12 mouse cellular contexts compared by ENCODE assay signal in genomic region chr4:34688021-34688420, GRCm38 (mm10). TPM values are rescaled to one million over a fixed set of nuclear protein-coding genes. Genes with fewer than 3 reads are reported as not detected.
DNase-seq lines count a peak whose midpoint lies in the region; ATAC-seq lines count a peak whose summit lies in the region.
"Had no signal": no experiment of that assay in that cellular context is flagged by ENCODE, and none has a peak within 500 bp of the region (broad histone marks: within the 10 kb centered on the region; RNA-seq: fewer than 3 reads in every experiment).

No protein-coding gene starts in this region.

- no peak overlapping the region for H3K27ac ChIP-seq in heart, embryonic 10.5 days
- H3K27ac ChIP-seq in neural tube, embryonic 12.5 days, result no peak overlapping the region
- H3K27ac ChIP-seq in liver, embryonic 13.5 days, result no peak overlapping the region
- H3K27ac ChIP-seq in stomach, embryonic 16.5 days (ENCODE audit: low read length), result no peak overlapping the region
- H3K27ac ChIP-seq: macrophage had no signal

- no peak overlapping the region for H3K9ac ChIP-seq in neural tube, embryonic 12.5 days
- H3K9ac ChIP-seq in liver, embryonic 13.5 days, result no peak overlapping the region
- H3K9ac ChIP-seq in stomach, embryonic 16.5 days (ENCODE audit: low read length), result no peak overlapping the region

- no peaks in the 10 kb centered on the region for H3K27me3 ChIP-seq in heart, embryonic 10.5 days (ENCODE audit: insufficient read depth, poor library complexity, severe bottlenecking)
- H3K27me3 ChIP-seq in neural tube, embryonic 12.5 days (replicated peaks), result no peaks in the 10 kb centered on the region
- no peaks in the 10 kb centered on the region for H3K27me3 ChIP-seq in liver, embryonic 13.5 days
- no peaks in the 10 kb centered on the region for H3K27me3 ChIP-seq in stomach, embryonic 16.5 days (ENCODE audit: control insufficient read depth, insufficient read depth, low read length)

- H3K4me1 ChIP-seq in heart, embryonic 10.5 days, result 0 out of 2 replicates have a peak, but pooled peaks cover 3% of the 10 kb centered on the region
- H3K4me1 ChIP-seq in neural tube, embryonic 12.5 days, result peaks cover 5% of the 10 kb centered on the region; the same call in 1 of the 2 replicates
- peaks cover 24% of the 10 kb centered on the region for H3K4me1 ChIP-seq in liver, embryonic 13.5 days (replicated peaks)
- peaks cover 5% of the 10 kb centered on the region; the same call in 1 of the 2 replicates for H3K4me1 ChIP-seq in stomach, embryonic 16.5 days (ENCODE audit: control insufficient read depth, insufficient read depth, low read length)

- intact Hi-C loops in gastrocnemius, postnatal 36 days (cut with DNase I), result loop anchor here (5.0 kb wide), 2 partner anchors 89 to 539 kb away; partner anchors contain the start of genes C9orf72 and Smim8

- H3K36me3 ChIP-seq in heart, embryonic 10.5 days, result no peaks in the 10 kb centered on the region
- H3K36me3 ChIP-seq in neural tube, embryonic 12.5 days, result no peaks in the 10 kb centered on the region
- no peaks in the 10 kb centered on the region for H3K36me3 ChIP-seq in liver, embryonic 13.5 days
- no peaks in the 10 kb centered on the region for H3K36me3 ChIP-seq in stomach, embryonic 16.5 days (ENCODE audit: control insufficient read depth, insufficient read depth, low read length)

- 67% methylated on average over 3 of the region's 3 CpGs for WGBS in heart, embryonic 10.5 days
- 88% methylated on average over 3 of the region's 3 CpGs for WGBS in neural tube, embryonic 12.5 days
- 66% methylated on average over 3 of the region's 3 CpGs for WGBS in liver, embryonic 13.5 days (ENCODE audit: insufficient replicate concordance)
- WGBS in stomach, embryonic 16.5 days, result 66% methylated on average over 3 of the region's 3 CpGs

- ATAC-seq in neural tube, embryonic 12.5 days (ENCODE audit: low FRiP score, low read depth), result no peak
- ATAC-seq in liver, embryonic 13.5 days (ENCODE audit: low read depth), result no peak
- no peak for ATAC-seq in stomach, embryonic 16.5 days (ENCODE audit: insufficient read depth, low FRiP score)

- 0 out of 2 replicates have a peak overlapping the region, but pooled peaks have one; percentile 3 for H3K4me3 ChIP-seq in heart, embryonic 10.5 days
- H3K4me3 ChIP-seq in neural tube, embryonic 12.5 days, result no peak overlapping the region
- no peak overlapping the region for H3K4me3 ChIP-seq in liver, embryonic 13.5 days (replicated peaks)
- no peak overlapping the region for H3K4me3 ChIP-seq in stomach, embryonic 16.5 days (replicated peaks; ENCODE audit: low read length)

- no peak for DNase-seq in heart, embryonic 10.5 days (ENCODE audit: low spot score)
- DNase-seq in heart, adult 9 months (ENCODE audit: low spot score in 2 of 2), result no peak
- no peak for DNase-seq in neural tube, embryonic 10.5 days (ENCODE audit: extremely low spot score, low spot score)
- DNase-seq in liver, embryonic 13.5 days, result no peak
- DNase-seq in layer of hippocampus, postnatal 36 days, result no peak
- DNase-seq in gastrocnemius, postnatal 36 days, result no peak
- DNase-seq: layer of hippocampus, adult 9-11 months; thymus, adult 18-20 months had no signal

- H3K4me2 ChIP-seq in neural tube, embryonic 12.5 days (replicated peaks), result peak overlapping the region; percentile 61; the same call in 1 of the 2 replicates
- H3K4me2 ChIP-seq in liver, embryonic 13.5 days, result peak overlapping the region; percentile 32; the same call in 1 of the 2 replicates
- H3K4me2 ChIP-seq in stomach, embryonic 16.5 days (ENCODE audit: low read depth, low read length), result peak overlapping the region; percentile 60

- no peaks in the 10 kb centered on the region for H3K9me3 ChIP-seq in heart, embryonic 10.5 days
- H3K9me3 ChIP-seq in neural tube, embryonic 12.5 days, result no peaks in the 10 kb centered on the region
- no peaks in the 10 kb centered on the region for H3K9me3 ChIP-seq in liver, embryonic 13.5 days (replicated peaks)
- H3K9me3 ChIP-seq in stomach, embryonic 16.5 days (replicated peaks; ENCODE audit: control insufficient read depth, low read length), result no peaks in the 10 kb centered on the region

RNA-seq across cellular contexts. Expression of gene Slc35a1, which starts 0.8 kb away (rescaled TPM):
- 53.0 and 58.0 TPM in 2 replicates for polyA plus RNA-seq in heart, embryonic 10.5 days (2016; fragmentation: Nextera tagmentation; extraction: Ambion mirVana)
- 49.7 and 50.5 TPM in 2 replicates for polyA plus RNA-seq in neural tube, embryonic 12.5 days (2016; fragmentation: Nextera tagmentation; extraction: Ambion mirVana)
- 20.4 and 20.7 TPM in 2 replicates for polyA plus RNA-seq in liver, embryonic 13.5 days (2015; fragmentation: Nextera tagmentation; extraction: Ambion mirVana)
- 67.3 and 84.3 TPM in 2 replicates for polyA plus RNA-seq in stomach, embryonic 16.5 days (2015; fragmentation: Nextera tagmentation; extraction: Ambion mirVana)
- 10 to 100 TPM; 20.9 to 22.0 TPM for total RNA-seq in layer of hippocampus, postnatal 36 days (2021)
- total RNA-seq in gastrocnemius, postnatal 36 days (2021), result 10 to 100 TPM in 1 of 2 experiments, 1 to 10 TPM in 1; 8.6 to 10.3 TPM

RNA-seq across cellular contexts. Expression of gene Cfap206, which starts 42.0 kb away (rescaled TPM):
- polyA plus RNA-seq in heart, embryonic 10.5 days (2016; fragmentation: Nextera tagmentation; extraction: Ambion mirVana), result 0.05 TPM in 1 of 2 replicates, not detected in the other
- 0.73 and 0.74 TPM in 2 replicates for polyA plus RNA-seq in neural tube, embryonic 12.5 days (2016; fragmentation: Nextera tagmentation; extraction: Ambion mirVana)
- polyA plus RNA-seq in liver, embryonic 13.5 days (2015; fragmentation: Nextera tagmentation; extraction: Ambion mirVana), result not detected in 2 replicates
- polyA plus RNA-seq in stomach, embryonic 16.5 days (2015; fragmentation: Nextera tagmentation; extraction: Ambion mirVana), result 0.25 and 0.64 TPM in 2 replicates
- total RNA-seq in layer of hippocampus, postnatal 36 days (2021), result 1 to 10 TPM in 1 of 2 experiments, under 1 TPM in 1; 0.77 to 1.9 TPM
- not detected for total RNA-seq in gastrocnemius, postnatal 36 days (2021)
- total RNA-seq: granulocyte monocyte progenitor cell, adult 5-6 weeks had no signal
- polyA plus RNA-seq: macrophage had no signal
